In the genomic region with DNA sequence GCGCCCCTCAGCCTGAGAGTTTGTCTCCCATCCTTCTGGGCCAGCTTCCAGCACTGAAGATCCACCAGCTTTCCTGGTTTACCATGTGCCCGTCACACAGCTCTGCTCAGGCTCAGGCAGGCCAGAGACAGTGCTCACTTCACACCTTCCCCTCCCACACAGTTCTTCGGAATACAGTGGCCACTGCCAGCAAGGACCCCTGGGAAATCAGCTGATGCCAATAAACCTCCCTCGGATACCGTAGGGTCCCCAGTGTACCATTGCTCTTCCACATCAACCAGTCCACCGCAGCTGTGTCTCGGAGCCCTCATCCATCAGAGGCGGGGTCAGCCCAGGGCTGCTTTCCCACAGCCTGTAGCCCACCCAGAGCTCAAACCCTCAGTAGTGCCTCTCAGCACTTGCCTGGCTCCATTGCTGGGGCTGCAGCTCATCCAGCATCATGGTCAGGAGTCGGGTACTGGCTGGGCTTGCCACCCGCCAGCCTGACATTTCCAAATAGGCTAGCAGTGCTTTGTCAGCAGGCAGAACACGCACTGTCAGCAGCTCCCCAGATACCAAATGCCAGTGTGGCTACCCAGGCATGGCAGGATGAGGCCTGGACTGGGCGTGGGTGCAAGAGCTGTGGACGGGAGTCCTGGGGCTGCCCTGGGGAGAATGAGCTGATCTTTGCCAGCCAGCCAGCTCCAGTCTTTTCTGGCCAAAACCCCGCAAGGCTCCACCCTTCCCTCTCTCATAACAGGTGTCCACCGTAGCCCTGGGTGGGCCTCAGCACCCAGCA, we compare ENCODE assay signal across 8 mouse cellular contexts. TPM values are rescaled to one million over a fixed set of nuclear protein-coding genes. Genes with fewer than 3 reads are reported as not detected.
DNase-seq lines count a peak whose midpoint lies in the region; ATAC-seq lines count a peak whose summit lies in the region.

No protein-coding gene starts in this region.

- no peak for ATAC-seq in embryonic facial prominence, embryonic 13.5 days (ENCODE audit: insufficient number of reproducible peaks, insufficient read depth, low FRiP score, low TSS enrichment, low read depth)
- ATAC-seq in midbrain, embryonic 16.5 days: peak; percentile 33; the same call in 1 of the 2 replicates

- peak overlapping the region; percentile 42; the same call in 1 of the 2 replicates for H3K27ac ChIP-seq in heart, embryonic 10.5 days
- H3K27ac ChIP-seq in embryonic facial prominence, embryonic 13.5 days: peak overlapping the region; percentile 48; the same call in 1 of the 2 replicates
- no peak overlapping the region; the same call in 1 of the 2 replicates for H3K27ac ChIP-seq in midbrain, embryonic 16.5 days (ENCODE audit: low read length)

- H3K36me3 ChIP-seq in heart, embryonic 10.5 days: no peaks in the 10 kb centered on the region
- no peaks in the 10 kb centered on the region for H3K36me3 ChIP-seq in embryonic facial prominence, embryonic 13.5 days
- H3K36me3 ChIP-seq in midbrain, embryonic 16.5 days (ENCODE audit: control insufficient read depth, insufficient read depth, low read length): no peaks in the 10 kb centered on the region

- 0 out of 2 replicates have a peak overlapping the region, but pooled peaks have one; percentile 11 for H3K9ac ChIP-seq in embryonic facial prominence, embryonic 13.5 days
- H3K9ac ChIP-seq in midbrain, embryonic 16.5 days (ENCODE audit: low read depth, low read length): no peak overlapping the region

- H3K4me2 ChIP-seq in embryonic facial prominence, embryonic 13.5 days: no peak overlapping the region
- H3K4me2 ChIP-seq in midbrain, embryonic 16.5 days (ENCODE audit: low read length): no peak overlapping the region

- 77% methylated on average over 15 of the region's 15 CpGs for WGBS in heart, embryonic 10.5 days
- 73% methylated on average over 15 of the region's 15 CpGs for WGBS in embryonic facial prominence, embryonic 13.5 days
- 61% methylated on average over 15 of the region's 15 CpGs for WGBS in midbrain, embryonic 16.5 days

- DNase-seq in heart, embryonic 10.5 days (ENCODE audit: low spot score): no peak
- no peak for DNase-seq in heart, postnatal 25 days (ENCODE audit: low spot score)
- peak; percentile 73 for DNase-seq in kidney, adult 11 months
- no peak for DNase-seq in ovary, postnatal 36 days (ENCODE audit: low spot score)
- no peak for DNase-seq in cerebellum, postnatal 14 days
- DNase-seq in thymus, postnatal 36 days: no peak

- H3K27me3 ChIP-seq in heart, embryonic 10.5 days (ENCODE audit: insufficient read depth, poor library complexity, severe bottlenecking): peaks cover 28% of the 10 kb centered on the region
- H3K27me3 ChIP-seq in embryonic facial prominence, embryonic 13.5 days: no peaks in the 10 kb centered on the region
- no peaks in the 10 kb centered on the region for H3K27me3 ChIP-seq in midbrain, embryonic 16.5 days (ENCODE audit: control insufficient read depth, insufficient read depth, low read depth, low read length)

- intact Hi-C loops in heart, postnatal 25 days (cut with DNase I): no loop called here

- no peak overlapping the region for H3K4me3 ChIP-seq in heart, embryonic 10.5 days
- no peak overlapping the region for H3K4me3 ChIP-seq in embryonic facial prominence, embryonic 13.5 days
- no peak overlapping the region for H3K4me3 ChIP-seq in midbrain, embryonic 16.5 days (ENCODE audit: low read depth, low read length)

- peaks cover 21% of the 10 kb centered on the region for H3K4me1 ChIP-seq in heart, embryonic 10.5 days
- peaks cover 20% of the 10 kb centered on the region; the same call in 1 of the 2 replicates for H3K4me1 ChIP-seq in embryonic facial prominence, embryonic 13.5 days
- H3K4me1 ChIP-seq in midbrain, embryonic 16.5 days (ENCODE audit: control insufficient read depth, insufficient read depth, low read length): peaks cover 18% of the 10 kb centered on the region

- no peaks in the 10 kb centered on the region for H3K9me3 ChIP-seq in heart, embryonic 10.5 days
- no peaks in the 10 kb centered on the region for H3K9me3 ChIP-seq in embryonic facial prominence, embryonic 13.5 days
- no peaks in the 10 kb centered on the region for H3K9me3 ChIP-seq in midbrain, embryonic 16.5 days (replicated peaks; ENCODE audit: control insufficient read depth, low read length, poor library complexity, severe bottlenecking)

RNA-seq across cellular contexts. Expression of a gene that starts 23.3 kb away (rescaled TPM):
- polyA plus RNA-seq in heart, embryonic 10.5 days (2016; fragmentation: Nextera tagmentation; extraction: Ambion mirVana): not detected in 2 replicates
- total RNA-seq in heart, postnatal 25 days (2021): not detected
- polyA plus RNA-seq in embryonic facial prominence, embryonic 13.5 days (2015; fragmentation: Nextera tagmentation; extraction: Ambion mirVana): not detected in 2 replicates
- 0.14 TPM in 1 of 2 replicates, not detected in the other for polyA plus RNA-seq in midbrain, embryonic 16.5 days (2015; fragmentation: Nextera tagmentation; extraction: Ambion mirVana)

RNA-seq across cellular contexts. Expression of a gene that starts 40.5 kb away (rescaled TPM):
- 21.2 and 27.5 TPM in 2 replicates for polyA plus RNA-seq in heart, embryonic 10.5 days (2016; fragmentation: Nextera tagmentation; extraction: Ambion mirVana)
- 10 to 100 TPM; 22.4 to 24.1 TPM for total RNA-seq in heart, postnatal 25 days (2021)
- polyA plus RNA-seq in embryonic facial prominence, embryonic 13.5 days (2015; fragmentation: Nextera tagmentation; extraction: Ambion mirVana): 13.9 and 18.1 TPM in 2 replicates
- polyA plus RNA-seq in midbrain, embryonic 16.5 days (2015; fragmentation: Nextera tagmentation; extraction: Ambion mirVana): 13.8 and 17.9 TPM in 2 replicates

RNA-seq across cellular contexts. Expression of a gene that starts 54.1 kb away (rescaled TPM):
- polyA plus RNA-seq in heart, embryonic 10.5 days (2016; fragmentation: Nextera tagmentation; extraction: Ambion mirVana): 83.3 and 111 TPM in 2 replicates
- 10 to 100 TPM; 21.5 to 22.5 TPM for total RNA-seq in heart, postnatal 25 days (2021)
- 110 and 112 TPM in 2 replicates for polyA plus RNA-seq in embryonic facial prominence, embryonic 13.5 days (2015; fragmentation: Nextera tagmentation; extraction: Ambion mirVana)
- polyA plus RNA-seq in midbrain, embryonic 16.5 days (2015; fragmentation: Nextera tagmentation; extraction: Ambion mirVana): 105 and 106 TPM in 2 replicates

RNA-seq across cellular contexts. Expression of a gene that starts 54.1 kb away (rescaled TPM):
- 601 and 873 TPM in 2 replicates for polyA plus RNA-seq in heart, embryonic 10.5 days (2016; fragmentation: Nextera tagmentation; extraction: Ambion mirVana)
- total RNA-seq in heart, postnatal 25 days (2021): 10 to 100 TPM; 42.7 to 43.0 TPM
- polyA plus RNA-seq in embryonic facial prominence, embryonic 13.5 days (2015; fragmentation: Nextera tagmentation; extraction: Ambion mirVana): 608 and 686 TPM in 2 replicates
- 359 and 384 TPM in 2 replicates for polyA plus RNA-seq in midbrain, embryonic 16.5 days (2015; fragmentation: Nextera tagmentation; extraction: Ambion mirVana)
